Mouse (Mus musculus) C2C12 (cell line): ENCODE results near the gene Rgs6. TPM values are rescaled to one million over a fixed set of nuclear protein-coding genes. Genes with fewer than 3 reads are reported as not detected.

Experiments
- H3K27me3 ChIP-seq: one replicate; pipeline ENCODE4 v1.6.1; 2011; ENCODE audit not compliant: control insufficient read depth, insufficient read depth, insufficient read length
- H3K36me3 ChIP-seq: one replicate; pipeline ENCODE4 v1.6.1; 2011; ENCODE audit not compliant: control insufficient read depth, insufficient read depth
- H3K4me3 ChIP-seq: one replicate; pipeline ENCODE4 v1.5.1; 2011; ENCODE audit warnings: mild to moderate bottlenecking, control low read depth; ENCODE audit not compliant: poor library complexity, insufficient read depth, severe bottlenecking
- H3K79me2 ChIP-seq: one replicate; pipeline ENCODE4 v1.6.1; 2011; ENCODE audit not compliant: control insufficient read depth, insufficient read depth
- H3K79me3 ChIP-seq: one replicate; pipeline ENCODE4 v1.6.1; 2011; ENCODE audit warnings: low read depth, control low read depth
- H3ac ChIP-seq: one replicate; pipeline ENCODE3; 2011; ENCODE audit warnings: low read depth; ENCODE audit not compliant: control insufficient read depth, insufficient read length
- CEBPB ChIP-seq: IDR thresholded peaks from one replicate; pipeline ENCODE4 v1.6.1; 2011; ENCODE audit warnings: low read depth, mild to moderate bottlenecking, control low read depth, moderate library complexity
- CTCF ChIP-seq: IDR thresholded peaks from one replicate; pipeline ENCODE4 v1.5.1; 2011; ENCODE audit not compliant: control insufficient read depth, insufficient read depth, insufficient read length
- FOSL1 ChIP-seq: IDR thresholded peaks from one replicate; pipeline ENCODE4 v1.8.0; 2011; ENCODE audit warnings: mild to moderate bottlenecking, low read length; ENCODE audit not compliant: poor library complexity, insufficient read depth, severe bottlenecking
- MAX ChIP-seq: IDR thresholded peaks from one replicate; pipeline ENCODE4 v1.6.1; 2011; ENCODE audit warnings: mild to moderate bottlenecking, control low read depth
- MYOD1 ChIP-seq: IDR thresholded peaks from one replicate; pipeline ENCODE4 v1.6.1; 2011; ENCODE audit warnings: low read depth; ENCODE audit not compliant: control insufficient read depth, insufficient read length
- MYOG ChIP-seq: IDR thresholded peaks from one replicate; pipeline ENCODE4 v1.6.1; 2011; ENCODE audit not compliant: control insufficient read depth, insufficient read length; ENCODE audit errors: extremely low read depth
- USF1 ChIP-seq: IDR thresholded peaks from one replicate; pipeline ENCODE4 v1.6.1; 2011; ENCODE audit warnings: low read depth, mild to moderate bottlenecking, control low read depth, moderate library complexity
- polyA plus RNA-seq: library from polyadenylated mRNA; unstranded; fragments of >200 nt; fragmentation: generic; extraction: Trizol; gene quantifications from one replicate; pipeline ENCODE4 v1.2.1, GENCODE M21; 2012; ENCODE audit warnings: missing spikeins

Gene Rgs6
- polyA plus RNA-seq, 1 experiment: not detected

DNA sequence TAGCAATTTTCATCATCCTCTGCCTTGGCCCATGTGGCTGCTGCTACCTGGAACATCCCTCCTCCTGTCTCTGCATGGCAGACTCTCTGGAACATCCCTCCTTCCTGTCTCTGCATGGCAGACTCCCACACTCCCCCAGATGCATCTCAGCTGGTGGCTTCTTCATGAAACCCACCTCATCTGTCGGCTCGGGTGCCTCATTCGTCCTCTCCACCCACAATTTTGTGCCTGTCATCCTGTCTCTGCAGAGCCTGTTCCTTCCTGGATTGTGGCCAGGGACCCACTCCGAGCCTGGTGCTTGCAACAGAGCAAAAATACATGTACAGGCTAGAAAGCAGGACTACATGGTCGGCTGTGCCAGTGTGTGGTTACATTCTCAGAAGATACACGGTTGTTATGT, 168.7 kb downstream of the Rgs6 start:
- no peak overlapping the region for H3ac ChIP-seq
- no peaks in the 10 kb centered on the region for H3K79me2 ChIP-seq
- no peaks in the 10 kb centered on the region for H3K36me3 ChIP-seq
- no peak for TF ChIP-seq CTCF
- TF ChIP-seq MYOD1: no peak
- no peak for TF ChIP-seq MAX
- H3K27me3 ChIP-seq: no peaks in the 10 kb centered on the region
- H3K79me3 ChIP-seq: no peaks in the 10 kb centered on the region
- no peak overlapping the region for H3K4me3 ChIP-seq

DNA sequence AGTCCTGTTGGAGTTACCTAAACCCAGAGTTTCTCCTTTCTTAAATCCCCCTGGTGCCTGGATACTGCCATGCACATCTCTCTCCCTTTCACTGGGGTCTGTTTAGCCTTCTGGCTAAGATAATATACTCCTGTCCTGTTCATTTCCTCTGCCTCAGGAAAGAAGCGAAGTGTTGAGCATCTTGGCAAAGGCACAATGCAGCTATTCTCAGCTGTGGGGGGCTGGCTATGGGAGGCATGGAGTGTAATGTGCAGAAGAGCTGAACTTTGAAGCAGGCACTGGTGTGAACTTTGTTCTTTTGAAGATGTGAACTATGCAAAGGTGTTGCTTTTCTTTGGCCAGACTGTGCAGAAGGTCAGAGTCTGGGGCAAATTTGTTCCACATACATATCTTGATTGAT, 169.3 kb downstream of the Rgs6 start:
- no peak for TF ChIP-seq USF1
- TF ChIP-seq MYOG: no peak
- TF ChIP-seq MAX: no peak
- no peak for TF ChIP-seq CTCF
- TF ChIP-seq CEBPB: no peak
- TF ChIP-seq MYOD1: no peak
- TF ChIP-seq FOSL1: no peak
- no peak overlapping the region for H3ac ChIP-seq

GRCm38 (mm10) chr12:82762046-82762445, 174.0 kb downstream of the Rgs6 start:
- H3K79me3 ChIP-seq: no peaks in the 10 kb centered on the region

More for the DNA sequence above, 169.3 kb downstream of the Rgs6 start:
- H3K36me3 ChIP-seq: no peaks in the 10 kb centered on the region
- H3K4me3 ChIP-seq: no peak overlapping the region
- no peaks in the 10 kb centered on the region for H3K27me3 ChIP-seq
- no peaks in the 10 kb centered on the region for H3K79me2 ChIP-seq
- no peaks in the 10 kb centered on the region for H3K79me3 ChIP-seq

DNA sequence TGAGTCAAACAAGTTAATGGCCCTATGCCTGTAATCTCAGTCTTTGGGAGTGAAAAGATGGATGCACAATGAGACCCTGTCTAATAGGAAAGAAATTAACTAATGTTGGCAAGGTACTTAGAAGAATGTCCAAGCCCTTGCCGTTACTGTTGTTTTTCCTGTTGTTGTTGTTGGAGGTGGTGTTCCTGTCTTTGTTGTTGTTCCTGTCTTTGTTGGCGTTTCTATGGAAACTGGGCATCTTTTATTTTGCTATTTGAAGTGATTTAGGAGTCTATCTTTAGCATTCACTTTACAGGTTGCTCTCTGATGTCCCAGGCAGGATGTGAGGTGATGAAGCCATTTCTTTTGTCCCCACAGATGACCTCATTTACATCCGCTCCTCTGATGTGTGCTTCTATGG, 180.6 kb downstream of the Rgs6 start:
- TF ChIP-seq CEBPB (no peak), MYOD1 (no peak)
- Histone ChIP-seq H3K27me3 (no peaks in the 10 kb centered on the region), H3K36me3 (no peaks in the 10 kb centered on the region)

More at GRCm38 (mm10) chr12:82762046-82762445, 174.0 kb downstream of the Rgs6 start:
- Histone ChIP-seq H3K4me3 (no peak overlapping the region), H3ac (no peak overlapping the region), H3K36me3 (no peaks in the 10 kb centered on the region), H3K27me3 (no peaks in the 10 kb centered on the region), H3K79me2 (no peaks in the 10 kb centered on the region)
- no peak for TF ChIP-seq MYOD1
- TF ChIP-seq CEBPB: no peak
- no peak for TF ChIP-seq FOSL1
- no peak for TF ChIP-seq MAX
- TF ChIP-seq MYOG: no peak
- TF ChIP-seq CTCF: no peak

DNA sequence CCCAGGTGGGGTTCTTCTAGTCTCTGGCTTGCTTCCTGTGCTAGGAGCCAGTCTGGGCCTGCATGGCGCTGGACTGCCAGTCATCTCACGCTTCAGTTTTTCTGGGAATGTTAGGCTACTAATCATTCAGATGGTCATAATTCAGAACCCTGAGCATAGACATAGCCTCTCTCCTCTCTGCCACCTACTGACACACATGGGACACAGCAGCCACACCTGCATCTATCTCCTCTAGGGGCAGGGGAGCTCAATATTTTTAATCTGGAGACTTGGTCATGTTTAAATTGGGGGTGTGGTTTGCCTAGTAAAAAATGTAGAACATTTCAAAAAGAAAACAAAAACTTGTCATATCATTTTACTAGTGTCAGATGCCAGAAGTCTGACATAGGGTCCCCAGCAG, 184.1 kb downstream of the Rgs6 start:
- Histone ChIP-seq H3K27me3 (no peaks in the 10 kb centered on the region), H3ac (no peak overlapping the region), H3K79me2 (no peaks in the 10 kb centered on the region), H3K4me3 (no peak overlapping the region), H3K36me3 (no peaks in the 10 kb centered on the region), H3K79me3 (no peaks in the 10 kb centered on the region)
- TF ChIP-seq MYOD1 (no peak), FOSL1 (no peak), USF1 (no peak), MYOG (no peak), CTCF (no peak), MAX (no peak), CEBPB (no peak)

More for the DNA sequence above, 180.6 kb downstream of the Rgs6 start:
- Histone ChIP-seq H3K79me2 (no peaks in the 10 kb centered on the region), H3K4me3 (no peak overlapping the region), H3ac (no peak overlapping the region), H3K79me3 (no peaks in the 10 kb centered on the region)

GRCm38 (mm10) chr12:82774576-82774975, 186.5 kb downstream of the Rgs6 start:
- TF ChIP-seq MYOD1: no peak
- no peak for TF ChIP-seq USF1
- no peak for TF ChIP-seq MYOG
- TF ChIP-seq CTCF: no peak
- no peak for TF ChIP-seq FOSL1
- TF ChIP-seq CEBPB: no peak
- no peak for TF ChIP-seq MAX
- no peak overlapping the region for H3ac ChIP-seq
- no peaks in the 10 kb centered on the region for H3K27me3 ChIP-seq
- H3K79me3 ChIP-seq: no peaks in the 10 kb centered on the region
- no peak overlapping the region for H3K4me3 ChIP-seq
- no peaks in the 10 kb centered on the region for H3K36me3 ChIP-seq
- no peaks in the 10 kb centered on the region for H3K79me2 ChIP-seq
